Mouse (Mus musculus) left cerebral cortex, adult 18-20 months (tissue): ENCODE results near the gene Shank2. TPM values are rescaled to one million over a fixed set of nuclear protein-coding genes. Genes with fewer than 3 reads are reported as not detected.

ENCODE experiments used
- DNase-seq, 2 experiments: peaks; one replicate each; pipeline ENCODE4 v3.0.0; 2021 to 2022; ENCODE audit warnings: low spot score in 2 of 2, mixed read lengths in 1 of 2
- total RNA-seq, 2 experiments: library from RNA; stranded (reverse); gene quantifications; 2 replicates each; pipeline ENCODE4 v1.2.3; 2021

The Shank2 gene
- total RNA-seq, 2 experiments from 2014 or later: 124 to 128 TPM

GRCm38 (mm10) chr7:144102222-144102980, 100.7 kb downstream of the Shank2 start:
- DNase-seq: peak in 1 of 2 experiments; percentile 29

GRCm38 (mm10) chr7:144105952-144106351, 104.2 kb downstream of the Shank2 start:
- no peak for DNase-seq

GRCm38 (mm10) chr7:144106352-144107011, 104.8 kb downstream of the Shank2 start:
- DNase-seq: no peak

GRCm38 (mm10) chr7:144108141-144108540, 106.4 kb downstream of the Shank2 start:
- DNase-seq: no peak

- DNase-seq: no peak
Measured at GRCm38 (mm10) chr7:144111026-144111604, 109.4 kb downstream of the Shank2 start.

- DNase-seq: no peak
Measured at GRCm38 (mm10) chr7:144111981-144112380, 110.3 kb downstream of the Shank2 start.

- no peak for DNase-seq
Measured at GRCm38 (mm10) chr7:144114230-144114629, 112.5 kb downstream of the Shank2 start.

- DNase-seq: no peak
Measured at GRCm38 (mm10) chr7:144119562-144119961, 117.8 kb downstream of the Shank2 start.

GRCm38 (mm10) chr7:144132699-144133387, 131.1 kb downstream of the Shank2 start:
- DNase-seq: peak; percentile 34 to 43

- DNase-seq: peak in 1 of 2 experiments; percentile 6
Measured at GRCm38 (mm10) chr7:144133388-144133998, 131.8 kb downstream of the Shank2 start.

- peak; percentile 32 to 44 for DNase-seq
Measured at GRCm38 (mm10) chr7:144134699-144135098, 133.0 kb downstream of the Shank2 start.

GRCm38 (mm10) chr7:144137827-144138226, 136.1 kb downstream of the Shank2 start:
- DNase-seq: no peak

GRCm38 (mm10) chr7:144138476-144138875, 136.7 kb downstream of the Shank2 start:
- no peak for DNase-seq

GRCm38 (mm10) chr7:144139691-144140090, 138.0 kb downstream of the Shank2 start:
- DNase-seq: no peak

GRCm38 (mm10) chr7:144140470-144140869, 138.7 kb downstream of the Shank2 start:
- DNase-seq: no peak

GRCm38 (mm10) chr7:144142036-144142435, 140.3 kb downstream of the Shank2 start:
- no peak for DNase-seq

GRCm38 (mm10) chr7:144143941-144144340, 142.2 kb downstream of the Shank2 start:
- DNase-seq: no peak

- no peak for DNase-seq
Measured at GRCm38 (mm10) chr7:144148111-144148510, 146.4 kb downstream of the Shank2 start.

- DNase-seq: no peak
Measured at GRCm38 (mm10) chr7:144153124-144153523, 151.4 kb downstream of the Shank2 start.

- no peak for DNase-seq
Measured at GRCm38 (mm10) chr7:144153682-144154081, 152.0 kb downstream of the Shank2 start.

- DNase-seq: no peak
Measured at GRCm38 (mm10) chr7:144157936-144158335, 156.2 kb downstream of the Shank2 start.
